Mouse (Mus musculus): ENCODE measurements at regions not wholly inside any gene's neighbourhood (a gene's known extent, or its start where the extent isn't known, plus 50 kb on each side); places are given as distances from the start of the nearest gene placed in this dataset.
"Not testable (repeated sequence)": the region's sequence is repeated elsewhere in the genome, so short reads cannot be mapped to it uniquely, and the experiment has no call there.

- peak; percentile 10 for ATAC-seq
These were observed 59.5 kb upstream of the Zbtb18 start for GRCm38 (mm10) chr1:177382596-177383190.

DNA sequence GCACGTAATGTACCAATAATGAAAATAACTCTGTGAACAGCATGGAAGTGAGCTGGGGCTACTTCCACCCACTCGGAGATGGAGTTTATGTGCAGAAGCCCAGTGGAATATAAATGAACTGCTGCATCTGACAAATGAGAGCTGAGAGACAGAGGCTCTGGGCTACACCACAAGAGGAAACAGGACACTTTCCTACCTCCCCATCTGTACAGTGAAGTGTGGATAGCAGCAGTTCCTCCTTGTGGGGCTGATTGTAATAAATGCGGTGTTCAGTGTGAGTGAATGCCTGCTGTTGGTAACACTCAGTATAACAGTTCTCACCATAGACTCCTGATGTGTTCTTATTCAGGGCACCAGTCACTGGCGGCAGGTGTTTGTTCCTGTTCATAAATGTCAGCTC, 60.0 kb upstream of the Zbtb18 start:
- no peak for ATAC-seq

DNA sequence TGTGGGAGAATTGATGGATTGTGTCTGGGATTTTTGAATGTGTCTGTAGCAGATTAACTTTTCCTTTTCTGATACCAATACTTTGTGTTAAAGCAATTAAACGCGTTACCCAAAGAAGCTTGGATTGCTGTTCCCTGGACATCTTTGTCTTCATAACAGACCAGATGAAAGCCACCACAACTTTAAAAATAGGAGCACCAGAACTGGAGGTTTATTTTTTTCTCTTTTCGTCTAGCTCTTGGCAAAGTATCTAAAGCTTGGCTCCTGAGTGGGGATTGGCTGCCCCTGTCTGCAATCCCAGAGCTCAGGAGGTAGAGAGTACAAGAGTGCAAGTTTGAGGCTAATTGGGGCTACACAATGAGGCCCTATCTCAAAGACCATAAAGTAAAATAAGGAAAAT, 64.0 kb upstream of the Zbtb18 start:
- ATAC-seq, result no peak

DNA sequence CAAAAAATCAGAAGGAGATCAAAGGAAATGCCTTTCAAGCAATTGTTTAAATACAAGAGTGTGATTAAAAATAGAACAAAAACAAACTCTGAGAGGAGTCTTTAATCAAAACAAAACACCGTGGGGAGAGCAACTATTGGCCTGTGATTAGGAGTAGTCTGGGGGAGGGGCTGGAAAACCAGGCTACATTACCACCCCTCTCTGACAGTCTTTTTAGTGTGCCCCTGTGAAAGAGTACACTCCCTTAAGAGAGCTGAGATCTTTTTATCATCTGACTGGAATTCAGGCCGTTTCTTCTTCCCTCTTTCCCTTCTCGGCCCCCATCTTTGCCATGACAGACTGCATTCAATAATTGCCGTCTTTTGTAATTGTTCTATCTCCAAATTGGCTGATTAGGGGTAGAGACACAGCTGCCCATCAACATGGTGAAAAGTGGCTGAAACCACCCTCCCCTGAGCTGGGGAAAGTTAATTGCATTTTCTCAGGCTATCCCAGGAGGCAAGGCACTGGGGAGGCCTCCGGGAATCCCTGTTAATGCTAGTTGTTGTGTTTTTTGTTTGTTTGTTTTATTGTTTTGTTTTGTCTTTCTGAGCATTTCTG, 68.8 kb upstream of the Zbtb18 start:
- no peak for ATAC-seq

DNA sequence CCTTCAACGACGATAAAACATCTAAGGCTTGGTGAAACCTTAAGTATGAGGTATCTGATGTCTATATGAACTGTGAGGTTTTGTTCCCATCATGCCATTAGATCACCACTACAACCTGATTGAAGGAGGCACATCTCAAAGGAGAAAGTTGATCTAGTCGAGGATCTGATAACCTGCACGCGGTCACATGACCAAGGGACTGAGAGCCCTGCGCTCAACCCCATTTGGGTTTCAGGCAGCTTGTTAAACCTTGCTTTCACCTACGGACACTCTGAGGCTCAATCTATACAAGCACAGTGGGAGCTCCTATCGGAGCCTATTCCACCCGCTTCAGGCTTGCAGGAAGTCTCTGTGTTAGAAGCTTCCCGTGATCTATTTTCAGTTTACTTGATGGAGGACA, 70.1 kb upstream of the Zbtb18 start:
- ATAC-seq, result no peak

DNA sequence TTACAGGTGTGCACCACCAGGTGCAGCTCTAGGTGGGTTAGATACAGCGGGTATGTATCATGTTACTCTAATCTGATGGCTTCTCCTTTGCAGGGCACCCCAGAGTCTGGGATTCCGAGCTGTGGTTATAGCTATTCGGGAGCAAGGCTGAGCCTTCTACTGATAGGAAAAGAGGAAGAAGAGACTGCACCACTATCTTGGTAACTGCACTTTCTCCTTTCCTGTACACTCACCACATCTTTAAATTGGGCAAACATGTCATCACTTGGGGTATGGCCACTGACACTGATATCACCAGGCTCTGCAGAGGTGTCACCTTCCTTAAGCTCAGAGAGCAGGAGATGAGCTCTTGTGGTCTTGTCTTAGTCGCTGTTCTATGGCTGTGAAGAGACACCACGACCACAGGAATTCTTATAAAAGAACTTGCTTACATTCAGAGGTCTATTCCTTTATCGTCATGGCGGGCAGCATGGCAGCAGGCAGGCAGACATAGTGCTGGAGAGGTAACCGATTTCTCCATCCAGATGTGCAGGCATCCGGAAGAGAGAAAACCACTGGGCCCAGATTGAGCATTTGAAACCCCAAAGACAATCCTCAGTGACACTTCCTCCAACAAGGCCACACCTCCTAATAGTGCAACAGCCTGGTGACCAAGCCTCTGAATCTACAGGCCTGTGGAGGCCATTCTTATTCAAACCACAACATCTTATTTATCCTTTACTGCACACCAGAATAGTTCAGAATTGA, 74.1 kb upstream of the Zbtb18 start:
- no peak for ATAC-seq

- no peak for ATAC-seq
These were observed 75.2 kb upstream of the Zbtb18 start for GRCm38 (mm10) chr1:177366914-177367313.

DNA sequence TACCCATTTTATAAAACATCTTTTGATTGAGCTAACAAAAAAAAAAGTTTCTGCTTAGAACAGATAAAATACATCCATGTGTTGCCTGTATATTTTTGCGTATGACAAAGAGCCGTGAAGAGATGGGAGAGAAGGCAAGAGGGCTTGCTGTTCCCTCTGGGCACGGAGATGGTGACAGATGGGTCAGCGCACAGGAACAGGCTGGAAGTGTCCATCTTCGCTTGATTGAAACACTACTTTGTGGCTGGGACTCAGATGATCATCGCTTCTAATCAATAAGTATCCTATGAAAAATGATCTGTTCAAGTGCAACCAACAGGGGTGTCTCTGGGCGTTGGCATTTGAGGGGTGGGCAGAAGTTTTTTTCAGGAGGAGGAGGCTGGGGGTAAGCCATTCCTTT, 75.7 kb upstream of the Zbtb18 start:
- no peak for ATAC-seq

- ATAC-seq, result no peak
These were observed 77.8 kb upstream of the Zbtb18 start for GRCm38 (mm10) chr1:177364355-177364754.

DNA sequence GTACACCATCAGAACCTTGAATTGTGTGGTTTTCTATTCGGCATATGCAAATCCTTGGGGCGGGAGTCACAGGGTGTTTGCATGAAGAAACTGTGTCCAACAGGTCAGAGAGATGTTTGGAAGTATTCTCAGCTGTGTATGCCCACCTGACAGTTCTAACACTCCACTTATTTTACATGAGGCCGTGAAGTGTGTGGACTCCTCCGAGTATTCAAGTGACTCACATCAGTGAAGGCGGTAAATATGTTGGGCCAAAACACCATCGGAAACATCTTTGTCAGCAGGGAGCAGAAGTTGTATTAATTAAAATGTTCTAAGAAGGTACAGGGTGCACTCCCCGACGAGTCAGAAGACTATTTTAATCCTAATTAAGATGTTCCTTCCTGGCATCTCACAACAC, 79.8 kb upstream of the Zbtb18 start:
- ATAC-seq, result no peak

- ATAC-seq, result no peak
These were observed 90.5 kb upstream of the Akt3 start for GRCm38 (mm10) chr1:177348400-177349092.

DNA sequence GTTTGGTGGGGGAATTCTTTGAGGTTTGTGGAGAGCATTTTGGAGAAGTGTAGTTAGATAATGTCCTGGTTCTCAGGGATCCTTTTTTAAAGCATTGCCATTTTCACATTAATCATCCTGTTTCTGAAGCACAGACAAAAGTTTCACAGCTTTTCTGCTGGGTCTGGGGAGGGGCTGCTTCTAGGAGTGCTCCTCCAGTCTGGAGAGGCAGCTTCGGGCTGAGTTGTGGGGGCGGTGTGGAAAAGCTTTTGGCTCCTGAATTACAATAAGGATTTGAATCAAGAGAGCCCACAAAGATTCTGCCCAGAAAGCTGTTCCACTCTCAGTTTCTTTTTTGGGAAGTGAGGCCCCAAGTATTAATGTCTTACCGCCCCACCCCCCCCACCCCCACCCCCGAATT, 89.2 kb upstream of the Akt3 start:
- no peak for ATAC-seq

GRCm38 (mm10) chr1:177346540-177346939, 88.5 kb upstream of the Akt3 start:
- no peak for ATAC-seq

DNA sequence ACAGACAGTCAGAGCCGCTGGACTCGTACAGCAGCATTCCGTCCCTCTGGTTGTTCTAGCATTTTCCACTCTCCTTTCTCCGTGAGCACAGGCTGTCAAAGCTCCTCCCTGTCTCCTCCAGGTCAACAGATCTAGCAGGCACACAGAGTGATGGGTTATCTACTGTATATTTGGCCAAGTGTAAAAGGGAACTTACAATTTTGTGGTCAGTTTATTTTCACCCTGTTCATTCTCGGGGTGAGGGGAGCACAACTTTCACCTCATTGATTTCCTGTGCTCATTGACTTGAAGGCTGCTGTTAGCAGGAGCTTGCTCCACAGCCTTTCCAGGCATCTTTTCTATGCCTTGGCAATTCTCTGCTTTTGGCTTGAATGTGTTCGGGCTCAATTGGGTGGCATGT, 87.5 kb upstream of the Akt3 start:
- ATAC-seq, result no peak

GRCm38 (mm10) chr1:177343949-177344348, 85.9 kb upstream of the Akt3 start:
- no peak for ATAC-seq

- ATAC-seq, result no peak
These were observed 85.1 kb upstream of the Akt3 start for GRCm38 (mm10) chr1:177343121-177343520.

DNA sequence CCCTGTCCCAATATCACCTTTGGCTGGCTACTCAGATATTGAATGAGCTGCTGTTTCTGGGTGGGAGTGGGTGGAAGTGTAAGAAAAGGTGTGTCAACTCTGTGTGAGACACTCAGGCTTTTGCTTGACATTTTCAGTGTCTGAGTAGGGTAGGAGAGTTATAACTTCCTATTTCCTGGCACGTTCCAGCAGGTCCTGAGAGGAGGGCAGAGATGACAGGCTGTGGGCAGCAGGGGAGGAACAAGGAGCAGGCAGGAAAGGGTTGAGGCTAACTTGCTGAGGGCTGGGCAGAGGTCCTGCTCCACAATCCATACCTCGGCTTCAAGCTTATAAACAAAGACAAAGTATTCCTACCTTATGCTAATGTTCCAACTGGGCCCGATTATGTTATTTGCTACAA, 82.2 kb upstream of the Akt3 start:
- ATAC-seq, result no peak

DNA sequence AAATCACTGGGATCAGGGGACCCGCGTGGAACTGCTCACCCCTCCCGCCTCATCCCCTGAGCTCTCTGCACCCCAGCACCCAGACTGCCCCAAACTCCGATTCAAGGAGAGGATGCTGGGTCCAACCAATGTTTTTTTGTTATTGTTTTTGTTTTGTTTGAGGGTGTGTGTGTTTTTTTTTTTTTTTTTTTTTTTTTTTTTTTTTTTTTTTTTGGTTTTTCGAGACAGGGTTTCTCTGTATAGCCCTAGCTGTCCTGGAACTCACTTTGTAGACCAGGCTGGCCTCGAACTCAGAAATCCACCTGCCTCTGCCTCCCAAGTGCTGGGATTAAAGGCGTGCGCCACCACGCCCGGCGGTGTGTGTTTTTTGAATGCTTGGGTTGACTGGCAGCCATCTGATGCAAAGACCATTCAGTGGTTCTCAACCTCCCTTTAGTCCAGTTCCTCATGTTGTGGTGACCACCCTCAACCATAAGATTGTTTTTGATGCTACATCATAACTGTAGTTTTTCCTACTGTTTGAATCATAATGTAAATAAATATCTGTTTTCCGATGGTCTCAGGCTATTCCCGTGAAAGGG, 81.3 kb upstream of the Akt3 start:
- not testable (repeated sequence) for ATAC-seq

DNA sequence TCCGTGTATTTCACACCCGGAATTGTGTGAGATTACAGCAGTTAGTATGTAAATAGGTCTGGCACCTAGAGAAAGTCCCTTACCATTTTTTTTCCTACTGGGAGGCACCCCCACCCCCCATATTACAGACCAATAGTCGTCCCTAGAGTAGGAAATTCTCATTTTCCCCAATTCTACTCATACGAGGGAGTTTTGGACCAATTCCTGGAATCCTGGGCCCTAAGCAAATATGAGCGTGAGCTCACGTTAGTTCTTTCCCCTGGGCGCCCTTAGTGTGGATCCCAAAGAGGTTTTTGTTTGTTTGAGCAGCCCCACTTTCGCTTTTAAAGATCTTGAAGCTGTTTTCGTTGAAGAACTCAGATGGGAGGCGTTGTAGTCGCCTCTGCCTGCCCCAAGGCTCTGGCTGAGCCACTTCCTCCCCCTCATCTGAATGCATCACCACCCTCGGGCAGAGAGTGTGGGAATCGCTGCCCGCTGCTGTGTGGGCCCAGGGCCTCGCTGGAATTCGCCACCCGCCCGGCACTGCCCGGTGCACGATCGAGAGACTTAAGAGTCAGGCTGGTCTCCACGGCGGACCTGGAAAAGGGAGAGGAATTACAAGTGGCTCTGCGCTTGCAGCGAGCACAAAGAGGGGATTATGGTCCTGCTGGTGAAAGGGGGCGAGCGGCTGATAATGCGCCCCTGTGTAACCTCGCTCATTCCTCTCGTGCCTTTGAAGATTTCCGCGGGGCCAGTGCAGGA, 80.6 kb upstream of the Akt3 start:
- ATAC-seq, result peak; percentile 75

- ATAC-seq, result no peak
These were observed 79.8 kb upstream of the Akt3 start for GRCm38 (mm10) chr1:177337756-177338155.

DNA sequence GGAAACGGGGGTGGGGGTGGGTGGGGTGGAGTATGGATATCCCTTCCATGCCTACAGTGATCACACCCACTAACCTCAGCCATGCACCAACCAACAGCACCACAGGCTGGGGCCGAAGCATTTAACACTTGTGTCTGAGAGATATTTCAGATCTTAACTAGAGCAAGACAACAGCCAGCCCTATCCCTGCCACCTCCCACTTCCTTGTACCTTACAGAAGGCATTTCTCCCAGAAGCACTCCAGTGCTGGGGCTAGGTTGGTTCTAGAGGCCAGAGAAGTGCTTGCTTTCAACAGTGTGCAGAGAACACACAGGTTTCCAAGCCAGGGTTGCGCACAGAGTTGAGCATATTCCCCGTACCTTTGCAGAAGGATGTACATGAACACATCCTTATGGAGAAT, 79.1 kb upstream of the Akt3 start:
- no peak for ATAC-seq

GRCm38 (mm10) chr1:177336436-177336835, 78.4 kb upstream of the Akt3 start:
- no peak for ATAC-seq

GRCm38 (mm10) chr1:177335961-177336360, 78.0 kb upstream of the Akt3 start:
- no peak for ATAC-seq

Data from inflammation-experienced regulatory T-cells, adult 6 months (primary cell).